In genomic region chr17:35085208-35085865, GRCm38 (mm10) we compare ENCODE assay signal across 33 mouse cellular contexts. TPM values are rescaled to one million over a fixed set of nuclear protein-coding genes. Genes with fewer than 3 reads are reported as not detected.
DNase-seq lines count a peak whose midpoint lies in the region; ATAC-seq and TF ChIP-seq lines count a peak whose summit lies in the region.
"Had no signal": no experiment of that assay in that cellular context is flagged by ENCODE, and none has a peak within 500 bp of the region (broad histone marks: within the 10 kb centered on the region; RNA-seq: fewer than 3 reads in every experiment).

TSS of gene Ly6g6f (minus strand) at chr17:35085610.

- no peak for ATAC-seq in limb, embryonic 13.5 days (ENCODE audit: low FRiP score, low read depth)
- ATAC-seq in megakaryocyte, adult 5-6 weeks (ENCODE audit: poor library complexity, severe bottlenecking): no peak
- ATAC-seq: CD4-positive, CD25-positive, alpha-beta regulatory T cell, adult 4 months; forebrain, embryonic 13.5 days; forebrain, embryonic 16.5 days; hindbrain, embryonic 16.5 days; intestine, embryonic 15.5 days; Patski had no signal

- WGBS in limb, embryonic 13.5 days: 77% methylated on average over 7 of the region's 7 CpGs
- 84% methylated on average over 7 of the region's 7 CpGs for WGBS in limb, embryonic 10.5 days
- 59% methylated on average over 7 of the region's 7 CpGs for WGBS in bone marrow, adult 2 months

- DNase-seq in limb, embryonic 10.5 days (ENCODE audit: low spot score): no peak
- no peak for DNase-seq in adrenal gland, postnatal 14 days
- DNase-seq: adrenal gland, postnatal 10 days; cerebellum, adult 18-20 months; cerebellum, adult 9-10 months; cerebellum, postnatal 14 days; gastrocnemius, postnatal 10 days; gastrocnemius, postnatal 36 days; heart, adult 2 months; heart, postnatal 10 days; heart, postnatal 36 days had no signal

- no peak within 1 kb of the TSS for H3K27ac ChIP-seq in limb, embryonic 13.5 days
- H3K27ac ChIP-seq in limb, embryonic 10.5 days: no peak within 1 kb of the TSS
- 0 out of 2 replicates have a peak within 1 kb of the TSS, but pooled peaks have one; percentile 9 for H3K27ac ChIP-seq in bone marrow, adult 2 months (ENCODE audit: control insufficient read depth, insufficient read depth, low read depth, low read length, poor library complexity)
- H3K27ac ChIP-seq: embryonic facial prominence, embryonic 12.5 days; forebrain, embryonic 10.5 days; forebrain, embryonic 13.5 days; heart, adult 2 months; heart, embryonic 15.5 days; hindbrain, embryonic 10.5 days; hindbrain, embryonic 13.5 days; intestine, embryonic 15.5 days had no signal

- peaks cover 5% of the 10 kb centered on the region for H3K4me1 ChIP-seq in limb, embryonic 13.5 days
- H3K4me1 ChIP-seq in limb, embryonic 10.5 days: peaks cover 8% of the 10 kb centered on the region
- H3K4me1 ChIP-seq in megakaryocyte, embryonic 14.5 days: peaks cover 78% of the 10 kb centered on the region
- no peaks in the 10 kb centered on the region; the same call in none of the 2 replicates for H3K4me1 ChIP-seq in bone marrow, adult 2 months (ENCODE audit: control insufficient read depth, insufficient read depth, low read length)

- no peak for TF ChIP-seq POLR2A in bone marrow, adult 2 months (IDR thresholded peaks at IDR 0.05; ENCODE audit: borderline replicate concordance, control insufficient read depth, low read depth, low read length)

- no peak within 1 kb of the TSS for H3K4me2 ChIP-seq in limb, embryonic 13.5 days (replicated peaks)
- H3K4me2 ChIP-seq: embryonic facial prominence, embryonic 12.5 days; forebrain, embryonic 13.5 days; heart, embryonic 11.5 days; heart, embryonic 15.5 days; hindbrain, embryonic 13.5 days; intestine, embryonic 15.5 days had no signal

- no peaks in the 10 kb centered on the region; the same call in 1 of the 2 replicates for H3K36me3 ChIP-seq in limb, embryonic 13.5 days
- H3K36me3 ChIP-seq in limb, embryonic 10.5 days: peaks cover 2% of the 10 kb centered on the region; the same call in 1 of the 2 replicates
- peaks cover 39% of the 10 kb centered on the region for H3K36me3 ChIP-seq in megakaryocyte, embryonic 14.5 days (replicated peaks; ENCODE audit: low read length)
- H3K36me3 ChIP-seq: embryonic facial prominence, embryonic 12.5 days; forebrain, embryonic 10.5 days; heart, embryonic 15.5 days; hindbrain, embryonic 10.5 days; hindbrain, embryonic 13.5 days; intestine, embryonic 15.5 days had no signal

- no peaks in the 10 kb centered on the region for H3K27me3 ChIP-seq in limb, embryonic 13.5 days
- no peaks in the 10 kb centered on the region for H3K27me3 ChIP-seq in limb, embryonic 10.5 days (ENCODE audit: low read depth, poor library complexity, severe bottlenecking)
- H3K27me3 ChIP-seq in megakaryocyte, embryonic 14.5 days (replicated peaks): no peaks in the 10 kb centered on the region
- H3K27me3 ChIP-seq: embryonic facial prominence, embryonic 12.5 days; hindbrain, embryonic 13.5 days; intestine, embryonic 15.5 days had no signal

- no peak for TF ChIP-seq CTCF in bone marrow, adult 2 months (IDR thresholded peaks at IDR 0.05; ENCODE audit: control insufficient read depth, insufficient read depth, low read length)

- no peaks in the 10 kb centered on the region for H3K9me3 ChIP-seq in limb, embryonic 13.5 days
- H3K9me3 ChIP-seq in limb, embryonic 10.5 days (replicated peaks): no peaks in the 10 kb centered on the region
- no peaks in the 10 kb centered on the region for H3K9me3 ChIP-seq in megakaryocyte, embryonic 14.5 days
- H3K9me3 ChIP-seq: embryonic facial prominence, embryonic 12.5 days; forebrain, embryonic 10.5 days; forebrain, embryonic 13.5 days; heart, embryonic 15.5 days; hindbrain, embryonic 10.5 days; hindbrain, embryonic 13.5 days; intestine, embryonic 15.5 days had no signal

- H3K9ac ChIP-seq in limb, embryonic 13.5 days: peak within 1 kb of the TSS; percentile 43; the same call in 1 of the 2 replicates
- H3K9ac ChIP-seq: embryonic facial prominence, embryonic 12.5 days; forebrain, embryonic 13.5 days; heart, embryonic 15.5 days; intestine, embryonic 15.5 days had no signal

- no peak within 1 kb of the TSS for H3K4me3 ChIP-seq in limb, embryonic 13.5 days
- no peak within 1 kb of the TSS for H3K4me3 ChIP-seq in limb, embryonic 10.5 days
- H3K4me3 ChIP-seq in megakaryocyte, embryonic 14.5 days (replicated peaks): peak within 1 kb of the TSS; percentile 93
- peak within 1 kb of the TSS; percentile 15 for H3K4me3 ChIP-seq in bone marrow, adult 2 months (replicated peaks; ENCODE audit: control insufficient read depth, low read depth, low read length)
- H3K4me3 ChIP-seq: embryonic facial prominence, embryonic 12.5 days; erythroblast, embryonic 14.5 days; forebrain, embryonic 10.5 days; forebrain, embryonic 13.5 days; heart, adult 2 months; heart, embryonic 15.5 days; hindbrain, embryonic 10.5 days; hindbrain, embryonic 13.5 days; intestine, embryonic 15.5 days had no signal

RNA-seq across cellular contexts. Expression of gene Ly6g6f, which starts in this region (rescaled TPM):
- 0.17 and 0.28 TPM in 2 replicates for polyA plus RNA-seq in limb, embryonic 13.5 days (2015; fragmentation: Nextera tagmentation; extraction: Ambion mirVana)
- polyA plus RNA-seq in limb, embryonic 10.5 days (2016; fragmentation: Nextera tagmentation; extraction: Ambion mirVana): 0.56 and 0.66 TPM in 2 replicates
- 517 and 745 TPM in 2 replicates for polyA plus RNA-seq in megakaryocyte, embryonic 14.5 days (2012; ENCODE audit: insufficient read depth, low replicate concordance)
- not detected in 2 replicates for total RNA-seq in megakaryocyte, adult 5-6 weeks (2015)
- not detected in 2 replicates for total RNA-seq in megakaryocyte, adult 5-6 weeks (2017)
- polyA plus RNA-seq in bone marrow, adult 2 months (2011; ENCODE audit: insufficient read depth, insufficient read length, low replicate concordance, missing spikeins): 14.3 and 53.1 TPM in 2 replicates
- not detected in 2 replicates for total RNA-seq in adrenal gland, postnatal 14 days (2021)
- total RNA-seq: adrenal gland, adult 18-20 months; adrenal gland, postnatal 4 days; gastrocnemius, adult 18-20 months; gastrocnemius, postnatal 36 days; granulocyte monocyte progenitor cell, adult 5-6 weeks; heart, adult 2 months; heart, postnatal 10 days; heart, postnatal 36 days had no signal
- polyA plus RNA-seq: C2C12; CD4-positive, CD25-positive, alpha-beta regulatory T cell, adult 4 months; forebrain, embryonic 16.5 days; hindbrain, embryonic 16.5 days; Patski had no signal

Comparison
In these comparisons a context has a peak if more than half of its experiments do, and no peak if none do; other contexts are left out.
1. H3K4me3 ChIP-seq: peak in megakaryocyte, embryonic 14.5 days (single experiment) and bone marrow, adult 2 months (single experiment); none in limb, embryonic 13.5 days (single experiment) and limb, embryonic 10.5 days (single experiment).